Mouse (Mus musculus) common myeloid progenitor, adult 5-6 weeks (primary cell): Measurements from ENCODE around the gene Tmem185b. TPM values are rescaled to one million over a fixed set of nuclear protein-coding genes. Genes with fewer than 3 reads are reported as not detected.

Experiments used
- ATAC-seq: replicated peaks from 2 replicates; pipeline ENCODE4 v1.8.0; 2016; ENCODE audit warnings: low read depth, mild to moderate bottlenecking, moderate TSS enrichment, inconsistent platforms; ENCODE audit not compliant: poor library complexity, severe bottlenecking
- total RNA-seq: library from RNA; stranded (forward); fragments of 200-1000, 187-1606 nt; gene quantifications from 2 replicates; pipeline ENCODE4 v1.2.3, GENCODE M21; 2017

The Tmem185b gene
- total RNA-seq, 1 experiment from 2014 or later = 16.0 TPM

GRCm38 (mm10) chr1:119533093-119533805 lies 7.3 kb downstream of the Tmem185b start:
- peak; percentile 70 for ATAC-seq

GRCm38 (mm10) chr1:119534341-119534740 lies 8.4 kb downstream of the Tmem185b start:
- ATAC-seq = peak; percentile 82

DNA sequence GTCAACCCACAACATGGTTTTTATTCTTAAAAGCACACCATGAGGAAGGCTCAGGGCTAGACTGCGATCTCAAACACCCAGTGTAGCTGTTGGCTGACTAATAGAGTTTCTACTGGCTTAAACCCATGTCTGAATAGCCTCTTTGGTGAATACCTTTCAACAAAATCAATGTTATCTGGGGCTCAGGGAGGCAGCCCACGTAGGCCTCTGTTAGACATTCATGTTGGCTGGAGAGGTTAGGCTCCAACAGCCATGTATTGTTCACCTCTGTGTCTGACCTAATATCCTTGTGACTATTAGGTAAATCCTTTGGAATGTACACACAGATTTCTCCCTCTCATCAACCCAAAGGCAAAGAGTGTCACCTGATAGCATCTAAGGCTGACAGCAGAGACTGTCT lies 10.2 kb downstream of the Tmem185b start:
- no peak for ATAC-seq

GRCm38 (mm10) chr1:119537651-119538050 lies 11.7 kb downstream of the Tmem185b start:
- ATAC-seq = no peak

DNA sequence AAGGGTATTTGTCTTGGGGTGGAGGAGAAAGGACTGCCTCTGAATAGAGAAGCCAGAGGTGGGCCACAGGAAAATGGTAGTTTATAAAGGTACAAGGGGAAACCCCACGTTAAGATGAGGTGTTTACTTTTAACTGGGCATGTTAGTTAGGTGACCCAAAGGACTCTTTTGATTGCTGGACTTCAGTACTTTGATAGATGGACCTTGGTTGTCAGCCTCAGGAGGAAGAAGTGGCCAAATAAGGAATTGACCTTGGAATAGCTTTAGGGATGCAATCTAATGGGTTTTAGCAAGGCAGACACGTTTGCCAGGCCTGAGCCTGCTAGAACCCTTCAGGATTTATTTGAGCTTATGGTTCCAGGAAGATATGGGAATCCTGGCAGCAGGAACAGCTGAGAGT lies 13.3 kb downstream of the Tmem185b start:
- no peak for ATAC-seq

DNA sequence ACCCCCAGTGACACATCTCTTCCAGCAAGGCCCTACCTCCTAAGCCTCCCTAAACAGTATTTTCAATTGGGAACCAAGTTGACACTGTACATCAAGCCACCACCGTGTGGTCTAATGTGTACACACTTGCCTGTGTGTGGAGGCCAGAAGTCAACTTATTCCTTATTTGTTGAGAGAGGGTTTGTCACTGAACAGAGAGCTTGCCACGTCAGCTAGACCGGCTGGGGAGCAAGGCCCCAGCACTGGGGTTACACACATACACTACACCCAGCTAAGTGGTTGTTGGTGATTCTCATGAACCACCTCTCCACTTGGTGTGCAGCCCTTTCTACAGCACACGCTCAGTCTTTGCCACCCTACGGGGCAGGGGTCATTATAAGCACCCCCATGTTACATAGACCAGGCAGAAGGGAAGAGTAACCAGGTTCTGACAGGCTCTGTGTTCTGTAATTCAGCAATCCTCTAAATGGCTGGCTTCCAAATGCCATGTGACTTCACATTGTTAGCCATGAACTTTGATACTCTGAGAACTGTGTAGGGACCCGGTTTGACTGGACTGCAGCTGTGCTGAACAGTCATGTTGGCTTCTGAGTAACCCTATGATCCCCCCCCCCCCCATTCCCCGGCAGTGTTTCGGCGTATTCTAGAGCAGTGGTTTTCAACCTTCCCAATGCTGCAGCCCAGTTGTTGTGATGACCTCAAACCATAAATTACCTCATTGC lies 15.0 kb downstream of the Tmem185b start:
- no peak for ATAC-seq

DNA sequence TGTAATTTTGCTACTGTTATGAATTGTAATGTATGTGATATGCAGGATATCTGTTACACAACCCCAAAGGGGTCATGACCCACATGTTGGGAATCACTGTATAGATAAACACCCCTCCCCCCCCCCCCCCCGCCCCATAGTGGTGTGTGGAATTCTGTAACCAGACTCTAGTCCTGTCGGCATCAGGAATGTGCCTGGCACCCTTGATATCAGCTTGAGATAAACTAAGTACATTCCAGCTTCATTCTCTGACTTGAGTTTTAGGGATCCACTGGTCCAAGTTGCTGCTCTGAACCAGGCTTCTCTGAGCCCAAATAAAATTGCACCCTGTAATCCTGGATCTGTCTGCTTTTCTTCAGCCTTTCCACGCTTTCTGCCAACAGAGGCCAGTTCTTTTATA lies 15.6 kb downstream of the Tmem185b start:
- ATAC-seq = no peak

DNA sequence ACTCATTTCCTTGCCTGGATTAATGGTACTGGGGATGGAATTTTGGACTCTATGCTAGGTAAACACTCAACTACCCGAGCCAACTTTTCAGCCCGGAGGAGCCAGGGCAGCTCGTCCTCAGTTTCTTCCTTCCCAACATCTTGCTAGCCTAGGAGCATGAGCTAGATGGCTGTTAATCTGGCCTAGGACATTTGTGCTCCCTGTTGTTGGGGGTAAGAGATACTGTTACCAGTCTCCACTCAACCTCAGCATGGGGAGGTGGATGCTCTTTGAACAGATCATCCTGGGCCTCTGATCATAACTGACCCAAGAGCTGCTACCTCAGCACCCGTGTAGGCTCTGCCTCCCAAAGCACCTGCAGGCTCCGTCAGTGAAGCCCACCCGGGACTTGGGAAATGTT lies 17.4 kb downstream of the Tmem185b start:
- no peak for ATAC-seq

GRCm38 (mm10) chr1:119544611-119545155 lies 18.7 kb downstream of the Tmem185b start:
- no peak for ATAC-seq

DNA sequence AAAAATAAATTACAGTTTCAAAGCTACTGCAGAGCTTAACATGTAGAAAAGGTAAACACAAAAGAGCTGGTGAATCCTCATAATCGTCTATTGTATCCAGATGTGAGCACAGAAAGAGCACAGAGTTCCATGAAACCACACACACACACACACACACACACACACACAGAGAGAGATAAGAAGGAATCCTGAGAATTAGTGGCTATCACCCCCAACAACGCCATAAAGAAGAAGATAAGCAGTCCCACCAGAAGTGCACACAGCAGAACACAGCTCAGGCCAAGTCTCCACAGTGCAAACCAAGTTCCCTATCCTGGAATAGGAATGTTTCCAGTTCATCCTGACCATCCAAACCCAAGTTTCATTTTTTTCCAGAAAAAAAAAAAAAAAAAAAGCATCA lies 19.2 kb downstream of the Tmem185b start:
- ATAC-seq = no peak

- no peak for ATAC-seq
Measured at GRCm38 (mm10) chr1:119545671-119546070, 19.7 kb downstream of the Tmem185b start.

DNA sequence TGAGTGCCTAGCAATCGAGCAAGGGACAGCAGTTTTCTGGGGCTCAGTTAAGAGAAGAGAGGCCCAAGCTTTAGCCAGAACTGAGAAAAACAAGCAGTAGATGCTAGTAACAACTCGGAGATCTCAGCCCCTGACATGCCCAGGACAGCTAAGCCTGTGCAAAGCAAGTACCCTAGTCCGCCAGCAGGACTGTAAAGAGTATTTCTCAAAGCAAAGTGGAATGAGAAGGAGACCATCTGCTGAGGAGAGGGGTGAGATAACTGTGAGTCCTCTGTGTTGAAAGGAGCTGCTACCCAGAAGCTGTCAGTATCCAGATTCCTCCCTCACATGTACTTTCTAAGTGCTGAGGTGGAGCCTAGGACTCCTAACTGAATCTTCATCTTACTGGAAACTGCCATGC lies 20.5 kb downstream of the Tmem185b start:
- ATAC-seq = no peak

DNA sequence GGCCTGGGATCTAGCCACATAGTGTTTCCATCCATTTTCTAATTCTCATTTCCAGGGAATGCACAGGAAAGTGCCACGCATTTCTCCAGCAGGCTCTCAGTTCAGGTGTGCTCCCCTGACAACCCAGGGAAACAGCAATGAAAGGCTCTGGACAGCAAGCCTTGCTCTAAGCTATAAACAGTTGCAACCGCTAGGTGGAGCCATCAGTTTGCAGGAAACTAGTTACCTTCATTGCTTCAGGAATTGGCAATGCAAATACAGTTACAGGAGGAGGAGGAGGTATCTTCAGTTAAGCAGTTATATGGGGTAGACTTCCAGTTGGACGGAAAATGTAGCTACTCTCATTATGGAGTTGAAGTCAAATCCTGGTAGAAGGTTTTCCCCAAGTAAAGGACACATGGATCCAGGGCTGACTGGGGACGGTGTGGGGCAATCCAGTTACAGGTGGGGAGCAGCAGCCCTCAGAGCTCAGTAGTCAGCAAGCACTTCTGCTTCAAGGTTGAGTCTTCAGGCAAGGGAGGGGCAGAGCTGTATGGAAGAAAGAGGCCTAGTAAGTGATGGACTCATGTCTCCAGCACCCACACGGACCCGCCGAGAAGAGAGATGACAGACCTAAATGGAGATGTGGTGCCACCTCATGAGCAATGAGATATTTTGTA lies 22.8 kb downstream of the Tmem185b start:
- ATAC-seq = peak; percentile 92

- no peak for ATAC-seq
Measured at GRCm38 (mm10) chr1:119549327-119549689, 23.3 kb downstream of the Tmem185b start.

GRCm38 (mm10) chr1:119550064-119550463 lies 24.1 kb downstream of the Tmem185b start:
- no peak for ATAC-seq

DNA sequence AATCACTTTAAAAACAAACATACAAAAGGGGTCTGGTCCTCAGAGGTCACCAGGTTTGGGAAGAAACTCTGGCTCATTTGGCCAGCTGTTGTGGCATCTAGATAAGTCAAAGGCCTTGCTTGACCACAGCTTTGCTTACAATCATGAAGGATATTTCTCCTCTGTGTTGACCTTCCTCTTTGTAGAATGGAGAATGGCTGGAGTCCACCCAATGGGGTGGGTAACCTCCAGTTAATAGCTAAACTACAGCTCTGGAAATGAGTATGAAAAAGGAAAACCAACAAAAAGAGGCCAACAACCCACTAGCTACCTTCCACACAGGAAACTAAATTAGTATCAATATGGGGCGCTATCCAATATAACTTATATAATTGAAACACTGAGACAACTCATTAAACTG lies 25.7 kb downstream of the Tmem185b start:
- ATAC-seq = no peak

GRCm38 (mm10) chr1:119555651-119556050 lies 29.7 kb downstream of the Tmem185b start:
- no peak for ATAC-seq

- ATAC-seq = no peak
Measured at GRCm38 (mm10) chr1:119557641-119558395, 31.9 kb downstream of the Tmem185b start.

GRCm38 (mm10) chr1:119565531-119565930 lies 39.6 kb downstream of the Tmem185b start:
- no peak for ATAC-seq

- no peak for ATAC-seq
Measured at GRCm38 (mm10) chr1:119570134-119570533, 44.2 kb downstream of the Tmem185b start.
